Mouse (Mus musculus) c-Kit-positive CD71-negative TER-119-negative erythroid progenitor cells, embryonic 14.5 days (primary cell): ENCODE results near the gene Rin2.

Experiments used
- DNase-seq: peaks from one replicate; pipeline ENCODE4 v3.0.0-alpha.2; 2013; ENCODE audit warnings: low read depth

Gene Rin2

DNA sequence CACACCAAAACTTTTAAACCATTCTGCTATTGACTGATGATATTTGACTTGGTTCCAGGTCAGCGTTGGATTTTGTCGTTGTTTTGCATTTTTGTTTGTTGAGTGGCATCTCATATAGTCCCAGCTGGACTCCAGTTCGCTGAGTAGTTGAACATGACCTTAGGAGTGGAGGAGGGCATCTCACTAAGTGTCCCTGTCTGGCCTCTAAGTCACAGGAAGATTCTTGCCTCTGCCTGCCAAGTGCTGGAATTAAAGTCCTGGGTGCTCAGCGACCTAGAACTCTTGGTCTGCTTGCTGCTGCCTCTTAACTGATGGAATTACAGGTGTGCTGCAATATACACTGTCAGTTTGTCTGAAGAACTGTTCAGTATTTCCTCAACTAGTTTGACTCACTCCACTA, 154.2 kb downstream of the Rin2 start:
- DNase-seq, result no peak

GRCm38 (mm10) chr2:145830417-145830816, 155.4 kb downstream of the Rin2 start:
- no peak for DNase-seq

DNA sequence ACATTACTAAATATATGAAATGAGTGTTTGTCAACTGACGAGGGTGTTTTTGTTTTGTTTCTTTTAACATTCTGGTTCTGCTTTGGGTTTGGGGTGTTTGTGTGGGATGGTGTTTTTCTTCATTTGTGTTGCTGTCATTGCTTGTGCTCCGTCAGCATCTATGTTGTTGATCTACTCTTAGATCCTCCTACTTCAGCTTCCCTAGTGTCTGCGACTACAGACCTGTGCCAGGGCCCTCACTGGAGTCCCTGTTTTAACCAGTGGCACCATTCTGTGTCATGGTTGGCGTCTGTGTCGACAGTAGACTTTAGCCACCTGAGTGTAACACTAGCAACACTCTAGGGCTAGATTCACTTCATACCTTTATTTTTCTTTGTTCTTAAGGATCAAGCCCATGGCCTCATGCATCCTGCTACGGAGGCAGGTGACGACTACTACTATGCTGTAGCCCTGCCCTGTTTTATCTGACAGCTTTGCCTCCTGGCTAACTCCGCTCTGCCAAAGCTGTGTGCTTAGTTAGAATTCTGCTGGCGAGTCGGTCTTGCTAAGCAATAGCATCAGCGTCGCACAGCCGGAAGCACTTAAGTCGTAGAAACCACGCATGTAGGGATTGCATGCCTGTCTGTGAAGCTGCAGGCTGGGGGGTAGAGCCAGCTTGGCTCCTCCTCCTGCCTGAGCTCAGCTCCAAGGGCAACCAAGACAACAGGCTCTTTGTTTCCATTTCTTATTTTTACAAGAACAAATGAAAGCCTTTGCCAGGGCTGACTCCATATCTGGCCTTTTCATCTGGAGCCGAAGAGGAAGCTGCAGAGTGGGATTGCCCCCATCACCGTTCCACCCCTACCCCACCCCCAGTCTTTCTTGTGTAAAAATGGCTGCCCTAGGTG, 157.2 kb downstream of the Rin2 start:
- peak; percentile 35 for DNase-seq

- no peak for DNase-seq
These were observed 157.8 kb downstream of the Rin2 start for GRCm38 (mm10) chr2:145832836-145833221.

DNA sequence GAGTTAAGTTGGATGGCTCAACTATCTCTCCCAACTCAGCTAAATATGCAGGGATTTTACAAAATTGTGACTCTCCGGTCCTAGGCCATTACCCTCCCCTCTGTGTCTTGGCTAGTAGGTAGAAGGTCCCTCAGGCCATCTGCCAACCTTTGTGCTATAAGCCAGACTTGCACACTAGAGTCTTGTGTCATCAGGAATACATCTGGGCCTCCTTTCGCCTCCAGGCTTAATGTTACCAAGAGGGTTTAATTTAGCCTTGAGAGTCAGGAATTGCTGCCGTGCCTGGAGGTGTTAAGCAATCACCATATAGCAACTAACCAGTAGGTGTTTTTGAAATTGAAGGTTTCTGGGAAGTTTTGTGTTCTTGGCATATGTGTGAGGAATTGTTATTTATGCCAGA, 158.3 kb downstream of the Rin2 start:
- DNase-seq, result no peak

- DNase-seq, result no peak
These were observed 160.9 kb downstream of the Rin2 start for GRCm38 (mm10) chr2:145835920-145836319.

- DNase-seq, result no peak
These were observed 163.7 kb downstream of the Rin2 start for GRCm38 (mm10) chr2:145838675-145839074.

DNA sequence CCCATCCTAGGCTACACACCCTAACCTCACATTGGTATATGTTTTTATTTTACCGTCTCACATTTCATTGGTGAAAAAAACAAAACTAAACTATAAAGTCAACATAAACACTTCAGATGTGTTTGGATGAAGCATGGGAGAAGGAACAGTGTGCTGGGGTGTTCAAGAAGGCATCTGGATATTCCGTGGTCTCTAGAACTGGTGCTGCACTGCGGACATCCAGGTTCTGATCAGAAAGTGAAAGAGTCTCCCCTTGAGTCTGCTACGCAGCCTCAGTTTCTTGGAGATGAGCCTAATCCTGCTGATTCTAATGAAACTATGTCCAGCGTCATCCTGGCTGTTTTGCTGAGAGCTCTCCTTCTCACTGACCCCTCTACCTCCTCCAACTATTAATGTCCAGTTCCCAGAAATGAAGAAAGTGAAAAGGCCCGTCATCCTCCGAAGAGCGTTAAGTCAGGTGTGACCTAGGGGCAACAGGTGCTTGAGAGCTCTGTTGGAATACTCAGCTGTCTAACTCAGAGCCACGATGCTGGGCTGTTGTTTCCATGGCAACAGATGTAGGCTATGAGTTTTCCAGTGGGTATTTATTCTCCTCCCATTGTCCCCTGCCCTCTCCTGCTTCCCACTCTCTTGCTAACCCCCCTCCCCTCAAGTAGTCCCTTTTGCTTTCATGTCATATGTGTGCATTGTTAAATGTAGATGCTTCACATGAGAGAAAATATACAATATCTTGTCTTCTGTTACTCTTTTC, 164.7 kb downstream of the Rin2 start:
- no peak for DNase-seq

- DNase-seq, result no peak
These were observed 165.3 kb downstream of the Rin2 start for GRCm38 (mm10) chr2:145840320-145840719.

- no peak for DNase-seq
These were observed 166.2 kb downstream of the Rin2 start for GRCm38 (mm10) chr2:145840910-145841870.

GRCm38 (mm10) chr2:145843322-145843721, 168.3 kb downstream of the Rin2 start:
- no peak for DNase-seq

GRCm38 (mm10) chr2:145846595-145846994, 171.6 kb downstream of the Rin2 start:
- no peak for DNase-seq

DNA sequence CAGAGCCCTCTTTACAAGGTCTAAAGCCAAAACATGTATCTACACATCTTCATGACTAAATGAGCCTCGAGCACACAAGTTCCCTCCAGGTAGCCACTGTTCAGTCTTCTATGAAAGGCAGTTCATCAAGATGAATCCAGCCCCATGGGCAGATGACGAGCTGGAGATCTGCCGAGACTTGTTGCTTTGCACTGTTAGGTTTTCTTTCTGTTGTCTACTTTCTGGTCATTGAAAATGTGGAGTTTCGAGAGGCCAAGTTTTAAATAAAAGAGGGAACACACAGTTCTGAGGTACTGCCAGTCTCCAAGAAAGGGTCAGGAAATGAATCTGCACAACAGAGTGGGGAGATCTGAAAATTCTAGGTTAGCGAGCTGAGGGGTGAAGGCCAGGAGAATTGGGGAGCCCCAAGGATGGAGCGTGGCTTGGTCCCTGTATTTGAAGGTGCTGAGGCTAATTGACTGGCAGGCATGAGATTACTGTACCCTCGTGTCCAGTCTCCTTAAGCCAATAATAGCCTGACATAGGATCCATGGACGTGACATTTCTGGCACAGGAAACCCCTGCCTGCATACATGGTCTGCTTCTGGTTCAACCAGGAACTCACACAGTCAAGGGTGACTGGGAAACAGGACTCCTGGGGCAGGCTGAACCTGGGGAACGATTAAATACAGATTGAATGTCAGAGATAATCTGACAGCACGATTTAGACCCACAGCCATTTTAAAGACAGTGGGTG, 174.3 kb downstream of the Rin2 start:
- no peak for DNase-seq

GRCm38 (mm10) chr2:145850779-145851178, 175.8 kb downstream of the Rin2 start:
- DNase-seq, result no peak

GRCm38 (mm10) chr2:145855831-145856230, 180.8 kb downstream of the Rin2 start:
- DNase-seq, result no peak

- DNase-seq, result no peak
These were observed 182.8 kb downstream of the Rin2 start for GRCm38 (mm10) chr2:145857864-145858263.

DNA sequence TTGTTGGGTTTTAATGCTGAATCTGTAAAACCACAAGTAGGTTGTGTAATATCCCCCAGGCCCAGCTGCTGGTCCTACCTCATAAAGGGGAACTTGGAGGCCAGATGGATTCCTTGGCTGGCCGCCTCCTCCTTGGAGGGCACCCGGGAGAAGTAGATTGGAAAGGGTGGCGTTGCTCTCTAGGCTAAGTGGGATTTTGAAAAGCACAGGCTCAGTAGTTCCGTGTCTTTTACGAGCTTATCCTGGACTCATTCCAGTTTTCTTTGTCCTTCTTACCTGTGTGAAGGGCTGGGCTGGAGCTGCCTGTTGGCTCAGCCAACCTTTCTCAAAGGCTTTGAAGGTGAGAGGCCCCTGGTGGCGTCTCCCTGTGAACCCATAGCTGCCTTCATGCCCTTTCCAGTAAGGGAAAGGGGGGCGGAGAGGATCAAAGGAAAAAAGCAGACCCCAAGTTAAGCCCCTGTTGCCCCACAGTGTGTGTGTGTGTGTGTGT, 184.5 kb downstream of the Rin2 start:
- peak; percentile 43 for DNase-seq

- no peak for DNase-seq
These were observed 185.2 kb downstream of the Rin2 start for GRCm38 (mm10) chr2:145859932-145860801.

GRCm38 (mm10) chr2:145861193-145862123, 186.4 kb downstream of the Rin2 start:
- DNase-seq, result no peak
